Mouse (Mus musculus) liver, embryonic 15.5 days (tissue): ENCODE results near the gene Slco2a1. TPM values are rescaled to one million over a fixed set of nuclear protein-coding genes. Genes with fewer than 3 reads are reported as not detected.

Source experiments
- ATAC-seq: fragments of 200-750 bp; cut with Nextera tagmentation; 2 replicates; pipeline ENCODE4 v1.8.0; 2017; ENCODE audit warnings: moderate number of reproducible peaks, mild to moderate bottlenecking, moderate library complexity; ENCODE audit not compliant: insufficient read depth
- H3K27ac ChIP-seq: fragments of 300-500 bp; sonication (generic); replicated peaks from 2 replicates; pipeline ENCODE4 v1.5.1; 2015; ENCODE audit warnings: mild to moderate bottlenecking, inconsistent platforms
- H3K27me3 ChIP-seq: fragments of 300-500 bp; sonication (generic); 2 replicates; pipeline ENCODE4 v1.6.1; 2015; ENCODE audit warnings: mild to moderate bottlenecking, inconsistent platforms
- H3K36me3 ChIP-seq: fragments of 300-500 bp; sonication (generic); replicated peaks from 2 replicates; pipeline ENCODE4 v1.6.1; 2015; ENCODE audit warnings: moderate library complexity, mild to moderate bottlenecking, inconsistent platforms
- H3K4me1 ChIP-seq: fragments of 300-500 bp; sonication (generic); replicated peaks from 2 replicates; pipeline ENCODE4 v1.6.1; 2015; ENCODE audit warnings: inconsistent platforms
- H3K4me2 ChIP-seq: fragments of 300-500 bp; sonication (generic); 2 replicates; pipeline ENCODE4 v1.6.1; 2015; ENCODE audit warnings: moderate library complexity, mild to moderate bottlenecking, inconsistent platforms
- H3K4me3 ChIP-seq: fragments of 300-500 bp; sonication (generic); replicated peaks from 2 replicates; pipeline ENCODE4 v1.5.1; 2015; ENCODE audit warnings: mild to moderate bottlenecking, inconsistent platforms
- H3K9ac ChIP-seq: fragments of 300-500 bp; sonication (generic); 2 replicates; pipeline ENCODE4 v1.6.1; 2015; ENCODE audit warnings: moderate library complexity, mild to moderate bottlenecking, inconsistent platforms
- H3K9me3 ChIP-seq: fragments of 300-500 bp; sonication (generic); replicated peaks from 2 replicates; pipeline ENCODE4 v1.6.1; 2016; ENCODE audit warnings: inconsistent platforms
- WGBS: fragments of 180-500 bp; shearing (Covaris S2); methylation state at CpG from one replicate; pipeline ENCODE4 v1.1.7; 2015; ENCODE audit warnings: mixed read lengths; ENCODE audit not compliant: insufficient replicate concordance; 5-methylcytosine and 5-hydroxymethylcytosine counted together
- polyA plus RNA-seq: library from polyadenylated mRNA; unstranded; fragments of >200 nt; fragmentation: Nextera tagmentation; extraction: Ambion mirVana; gene quantifications from 2 replicates; pipeline ENCODE4 v1.2.1, GENCODE M21; 2015

Slco2a1 gene
- polyA plus RNA-seq, 1 experiment from 2014 or later, result 7.3 TPM

DNA sequence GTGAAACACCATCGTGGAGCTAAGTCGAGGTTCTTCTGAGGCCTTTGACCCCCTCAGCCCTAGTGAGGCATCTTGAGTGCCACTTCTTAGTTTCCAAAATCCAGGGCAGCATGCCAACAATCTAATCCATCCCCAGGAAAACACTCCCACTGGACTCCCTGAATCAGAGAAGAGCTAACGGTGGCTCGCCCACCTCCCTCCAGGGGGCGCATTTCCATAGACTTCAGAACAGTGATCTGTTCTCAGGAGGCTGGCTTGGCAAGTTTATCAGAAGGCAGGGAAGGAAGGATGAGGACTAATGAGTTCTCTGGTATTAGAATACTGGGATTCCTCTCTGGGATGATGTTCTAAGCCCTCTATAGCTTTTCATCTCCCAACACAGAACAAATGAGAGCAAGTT is 24.9 kb downstream of the Slco2a1 start:
- no peak for ATAC-seq
- peaks cover 4% of the 10 kb centered on the region; the same call in 1 of the 2 replicates for H3K4me1 ChIP-seq
- H3K4me3 ChIP-seq, result no peak overlapping the region
- no peak overlapping the region for H3K4me2 ChIP-seq
- WGBS, result 6% methylated on average over 5 of the region's 5 CpGs
- no peaks in the 10 kb centered on the region for H3K9me3 ChIP-seq
- peaks cover 17% of the 10 kb centered on the region for H3K27me3 ChIP-seq
- H3K9ac ChIP-seq, result no peak overlapping the region
- no peaks in the 10 kb centered on the region for H3K36me3 ChIP-seq
- H3K27ac ChIP-seq, result no peak overlapping the region

GRCm38 (mm10) chr9:103014686-103015085 is 26.2 kb downstream of the Slco2a1 start:
- WGBS, result 71% methylated on average over 12 of the region's 12 CpGs
- no peak overlapping the region for H3K4me3 ChIP-seq
- H3K4me1 ChIP-seq, result peaks cover 4% of the 10 kb centered on the region; the same call in 1 of the 2 replicates
- no peaks in the 10 kb centered on the region for H3K36me3 ChIP-seq
- H3K9me3 ChIP-seq, result no peaks in the 10 kb centered on the region
- H3K27me3 ChIP-seq, result peaks cover 4% of the 10 kb centered on the region
- no peak overlapping the region for H3K9ac ChIP-seq
- no peak overlapping the region for H3K27ac ChIP-seq
- no peak for ATAC-seq
- no peak overlapping the region for H3K4me2 ChIP-seq

DNA sequence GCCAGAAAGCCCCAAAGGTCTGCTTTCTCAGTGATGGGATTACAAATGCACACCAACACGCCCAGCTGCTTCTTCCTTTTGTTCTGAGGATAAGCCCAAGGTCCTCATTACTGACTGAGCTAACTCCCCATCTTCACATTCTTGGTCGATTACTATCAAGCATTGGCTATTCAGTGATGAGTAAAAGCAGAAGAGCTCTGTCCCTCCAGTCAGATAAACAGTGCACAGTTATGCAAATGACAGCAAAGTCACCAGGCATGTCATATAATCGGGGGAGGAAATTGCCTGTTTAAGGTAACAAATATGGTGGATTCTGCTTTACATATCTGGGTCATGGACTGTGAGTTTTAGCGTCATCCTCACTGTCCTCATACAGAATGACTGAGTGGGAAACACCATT is 35.6 kb downstream of the Slco2a1 start:
- 47% methylated on average over 4 of the region's 4 CpGs for WGBS
- ATAC-seq, result no peak
- no peaks in the 10 kb centered on the region for H3K4me1 ChIP-seq
- no peaks in the 10 kb centered on the region for H3K9me3 ChIP-seq
- no peak overlapping the region for H3K4me2 ChIP-seq
- no peaks in the 10 kb centered on the region for H3K27me3 ChIP-seq
- H3K4me3 ChIP-seq, result no peak overlapping the region
- no peak overlapping the region for H3K9ac ChIP-seq
- H3K27ac ChIP-seq, result no peak overlapping the region
- no peaks in the 10 kb centered on the region for H3K36me3 ChIP-seq

DNA sequence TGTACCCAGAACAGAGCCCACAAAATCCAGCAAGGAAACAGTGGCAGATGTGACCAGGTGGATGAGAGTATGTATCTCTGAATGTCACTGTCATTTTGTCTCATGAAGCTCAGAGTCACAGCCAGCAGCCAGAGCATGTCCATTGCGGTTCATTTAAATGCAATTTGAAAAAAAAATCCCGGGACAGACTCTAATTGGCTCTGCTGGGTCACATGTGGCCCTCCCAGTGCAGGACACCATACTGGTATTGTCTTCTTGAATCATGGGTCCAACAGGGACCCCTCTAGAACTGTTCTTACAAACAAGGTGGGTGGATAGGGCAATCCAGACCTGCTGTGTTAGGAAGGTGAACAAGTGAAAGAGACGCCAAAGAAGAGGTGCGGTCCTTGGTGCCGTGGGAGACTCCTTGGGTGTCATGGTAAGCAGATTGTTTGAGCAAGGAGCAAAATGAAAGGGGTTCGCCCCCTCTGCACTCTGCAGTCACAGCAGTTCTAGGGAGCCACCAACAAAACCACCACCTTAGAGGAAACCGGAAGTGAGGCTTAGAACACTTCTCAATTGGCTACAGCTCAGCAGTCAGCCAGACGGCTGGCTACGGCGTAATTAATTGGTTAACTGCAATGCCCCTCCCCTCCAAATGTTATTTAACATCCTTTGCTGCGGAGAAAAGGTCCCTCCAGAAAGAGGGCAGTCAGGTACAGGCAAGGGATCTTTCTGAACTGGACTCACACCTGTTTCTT is 38.8 kb downstream of the Slco2a1 start:
- Histone ChIP-seq H3K4me2 (no peak overlapping the region), H3K9ac (no peak overlapping the region), H3K4me1 (no peaks in the 10 kb centered on the region), H3K4me3 (no peak overlapping the region), H3K27ac (no peak overlapping the region), H3K36me3 (no peaks in the 10 kb centered on the region), H3K27me3 (no peaks in the 10 kb centered on the region), H3K9me3 (no peaks in the 10 kb centered on the region)
- WGBS, result 54% methylated on average over 11 of the region's 11 CpGs
- no peak for ATAC-seq

GRCm38 (mm10) chr9:103029012-103029411 is 40.5 kb downstream of the Slco2a1 start:
- Histone ChIP-seq H3K9me3 (no peaks in the 10 kb centered on the region), H3K27me3 (no peaks in the 10 kb centered on the region), H3K9ac (no peak overlapping the region), H3K4me3 (no peak overlapping the region), H3K27ac (no peak overlapping the region), H3K36me3 (no peaks in the 10 kb centered on the region), H3K4me1 (no peaks in the 10 kb centered on the region), H3K4me2 (no peak overlapping the region)
- 61% methylated on average over 8 of the region's 8 CpGs for WGBS
- ATAC-seq, result no peak

GRCm38 (mm10) chr9:103030041-103030440 is 41.5 kb downstream of the Slco2a1 start:
- Histone ChIP-seq H3K9me3 (no peaks in the 10 kb centered on the region), H3K27ac (no peak overlapping the region), H3K36me3 (no peaks in the 10 kb centered on the region), H3K4me2 (no peak overlapping the region), H3K4me1 (no peaks in the 10 kb centered on the region), H3K4me3 (no peak overlapping the region), H3K27me3 (no peaks in the 10 kb centered on the region), H3K9ac (no peak overlapping the region)
- WGBS, result 51% methylated on average over 2 of the region's 2 CpGs
- no peak for ATAC-seq

GRCm38 (mm10) chr9:103031211-103031610 is 42.7 kb downstream of the Slco2a1 start:
- H3K27ac ChIP-seq, result no peak overlapping the region
- H3K9ac ChIP-seq, result no peak overlapping the region
- H3K4me1 ChIP-seq, result no peaks in the 10 kb centered on the region
- no peak overlapping the region for H3K4me3 ChIP-seq
- no peak overlapping the region for H3K4me2 ChIP-seq
- no peaks in the 10 kb centered on the region for H3K36me3 ChIP-seq
- no peak for ATAC-seq
- WGBS, result 70% methylated on average over 5 of the region's 5 CpGs
- H3K27me3 ChIP-seq, result no peaks in the 10 kb centered on the region
- H3K9me3 ChIP-seq, result no peaks in the 10 kb centered on the region

GRCm38 (mm10) chr9:103032193-103032592 is 43.7 kb downstream of the Slco2a1 start:
- H3K4me3 ChIP-seq, result no peak overlapping the region
- no peaks in the 10 kb centered on the region for H3K4me1 ChIP-seq
- WGBS, result 65% methylated on average over 8 of the region's 8 CpGs
- no peak for ATAC-seq
- H3K27ac ChIP-seq, result no peak overlapping the region
- H3K4me2 ChIP-seq, result no peak overlapping the region
- no peaks in the 10 kb centered on the region for H3K27me3 ChIP-seq
- H3K9ac ChIP-seq, result no peak overlapping the region
- no peaks in the 10 kb centered on the region for H3K9me3 ChIP-seq
- no peaks in the 10 kb centered on the region for H3K36me3 ChIP-seq

- H3K4me3 ChIP-seq, result no peak overlapping the region
- H3K36me3 ChIP-seq, result no peaks in the 10 kb centered on the region
- no peak for ATAC-seq
- 32% methylated on average over 3 of the region's 3 CpGs for WGBS
- no peak overlapping the region for H3K27ac ChIP-seq
- H3K9me3 ChIP-seq, result no peaks in the 10 kb centered on the region
- H3K4me2 ChIP-seq, result no peak overlapping the region
- no peak overlapping the region for H3K9ac ChIP-seq
- H3K27me3 ChIP-seq, result no peaks in the 10 kb centered on the region
- H3K4me1 ChIP-seq, result no peaks in the 10 kb centered on the region
Measured at GRCm38 (mm10) chr9:103033381-103033780, 44.9 kb downstream of the Slco2a1 start.

DNA sequence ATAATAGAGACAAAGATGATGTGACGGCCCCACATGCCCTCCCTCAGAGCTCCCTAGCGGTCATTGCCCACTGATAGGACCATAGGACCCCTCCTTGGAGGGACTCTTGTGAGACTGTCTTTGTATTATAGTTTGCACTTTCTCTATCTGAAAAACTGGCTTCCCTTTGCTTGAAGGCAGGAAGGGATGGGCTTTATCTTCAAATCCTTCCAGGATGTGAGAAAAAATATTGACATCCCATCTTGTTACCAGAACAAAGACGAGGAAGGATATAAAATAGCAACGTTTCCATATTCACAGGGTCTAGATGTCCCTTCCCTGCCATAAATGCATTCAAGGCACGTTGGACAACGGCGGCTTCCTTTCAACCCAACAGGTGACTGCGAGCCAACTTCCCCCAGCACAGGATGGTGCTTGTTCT is 48.5 kb downstream of the Slco2a1 start:
- no peaks in the 10 kb centered on the region for H3K36me3 ChIP-seq

DNA sequence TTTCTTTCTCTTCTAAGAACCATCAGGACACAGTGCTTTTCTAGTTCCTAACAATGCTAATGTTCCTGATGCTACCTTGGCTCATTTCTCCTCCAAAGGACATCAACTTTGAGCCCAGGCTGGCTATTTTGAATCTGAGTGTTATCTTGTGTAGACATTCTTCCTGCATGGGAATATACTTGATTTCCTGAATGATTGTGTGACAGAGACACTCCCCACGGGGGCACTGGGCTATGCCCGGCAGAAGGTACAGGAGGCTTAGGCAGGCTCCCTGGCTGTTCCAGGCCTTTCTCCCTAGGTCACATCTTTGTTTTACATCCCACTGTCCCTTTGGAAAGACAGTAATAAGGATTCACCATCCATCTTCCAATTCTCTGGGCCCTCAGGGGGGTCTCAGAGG is 49.8 kb downstream of the Slco2a1 start:
- H3K4me3 ChIP-seq, result no peak overlapping the region
- H3K27me3 ChIP-seq, result no peaks in the 10 kb centered on the region
- no peak overlapping the region for H3K27ac ChIP-seq
- no peaks in the 10 kb centered on the region for H3K4me1 ChIP-seq
- H3K9ac ChIP-seq, result no peak overlapping the region
- no peak for ATAC-seq
- no peak overlapping the region for H3K4me2 ChIP-seq
- 15% methylated on average over 2 of the region's 2 CpGs for WGBS
- H3K36me3 ChIP-seq, result no peaks in the 10 kb centered on the region
- no peaks in the 10 kb centered on the region for H3K9me3 ChIP-seq

More for the DNA sequence above, 48.5 kb downstream of the Slco2a1 start:
- no peaks in the 10 kb centered on the region for H3K4me1 ChIP-seq
- 49% methylated on average over 8 of the region's 8 CpGs for WGBS
- no peak overlapping the region for H3K4me3 ChIP-seq
- H3K9ac ChIP-seq, result no peak overlapping the region
- H3K27me3 ChIP-seq, result no peaks in the 10 kb centered on the region
- no peaks in the 10 kb centered on the region for H3K9me3 ChIP-seq
- no peak for ATAC-seq
- H3K27ac ChIP-seq, result no peak overlapping the region
- no peak overlapping the region for H3K4me2 ChIP-seq

GRCm38 (mm10) chr9:103038705-103039104 is 50.2 kb downstream of the Slco2a1 start:
- no peaks in the 10 kb centered on the region for H3K9me3 ChIP-seq
- no peaks in the 10 kb centered on the region for H3K27me3 ChIP-seq
- ATAC-seq, result no peak
- WGBS, result 59% methylated on average over 7 of the region's 7 CpGs
- H3K36me3 ChIP-seq, result no peaks in the 10 kb centered on the region
- no peak overlapping the region for H3K4me3 ChIP-seq
- H3K4me1 ChIP-seq, result no peaks in the 10 kb centered on the region
- no peak overlapping the region for H3K4me2 ChIP-seq
- no peak overlapping the region for H3K27ac ChIP-seq
- H3K9ac ChIP-seq, result no peak overlapping the region
